Mouse (Mus musculus) kidney, embryonic 14.5 days (tissue): ENCODE results near the gene Pcgf1. TPM values are rescaled to one million over a fixed set of nuclear protein-coding genes. Genes with fewer than 3 reads are reported as not detected.

Source experiments
- ATAC-seq: fragments of 200-750 bp; cut with Nextera tagmentation; 2 replicates; pipeline ENCODE4 v1.8.0; 2017; ENCODE audit warnings: moderate number of reproducible peaks, mild to moderate bottlenecking, moderate TSS enrichment, moderate library complexity; ENCODE audit not compliant: low FRiP score, low TSS enrichment
- H3K27ac ChIP-seq: fragments of 300-500 bp; sonication (generic); 2 replicates; pipeline ENCODE4 v1.5.1; 2014; ENCODE audit warnings: low read depth, mild to moderate bottlenecking, low read length, moderate library complexity, mixed read lengths
- H3K27me3 ChIP-seq: fragments of 300-500 bp; sonication (generic); 2 replicates; pipeline ENCODE4 v1.6.1; 2014; ENCODE audit warnings: mild to moderate bottlenecking, low read length; ENCODE audit not compliant: control insufficient read depth, insufficient read depth
- H3K36me3 ChIP-seq: fragments of 300-500 bp; sonication (generic); 2 replicates; pipeline ENCODE4 v1.6.1; 2014; ENCODE audit warnings: low read length, mixed read lengths; ENCODE audit not compliant: control insufficient read depth, insufficient read depth
- H3K4me1 ChIP-seq: fragments of 300-500 bp; sonication (generic); 2 replicates; pipeline ENCODE4 v1.6.1; 2014; ENCODE audit warnings: low read length, mixed read lengths; ENCODE audit not compliant: control insufficient read depth, insufficient read depth
- H3K4me2 ChIP-seq: fragments of 300-500 bp; sonication (generic); replicated peaks from 2 replicates; pipeline ENCODE4 v1.6.1; 2014; ENCODE audit warnings: low read depth, mild to moderate bottlenecking, low read length
- H3K4me3 ChIP-seq: fragments of 300-500 bp; sonication (generic); 2 replicates; pipeline ENCODE4 v1.5.1; 2014; ENCODE audit warnings: mild to moderate bottlenecking, low read length
- H3K9ac ChIP-seq: fragments of 300-500 bp; sonication (generic); 2 replicates; pipeline ENCODE4 v1.6.1; 2014; ENCODE audit warnings: low read depth, mild to moderate bottlenecking, low read length, moderate library complexity
- H3K9me3 ChIP-seq: fragments of 300-500 bp; sonication (generic); 2 replicates; pipeline ENCODE4 v1.6.1; 2016; ENCODE audit warnings: low read length; ENCODE audit not compliant: control insufficient read depth
- WGBS: fragments of 180-500 bp; shearing (Covaris S2); extraction: QIAGEN DNeasy Blood & Tissue Kit; methylation state at CpG from one replicate; pipeline ENCODE4 v1.1.7; 2014; 5-methylcytosine and 5-hydroxymethylcytosine counted together
- polyA plus RNA-seq: library from polyadenylated mRNA; unstranded; fragments of >200 nt; fragmentation: Nextera tagmentation; extraction: Ambion mirVana; gene quantifications from 2 replicates; pipeline ENCODE4 v1.2.1, GENCODE M21; 2014

Gene Pcgf1
- polyA plus RNA-seq, 1 experiment from 2014 or later = 36.7 TPM

GRCm38 (mm10) chr6:83069488-83070246 is 8.0 kb upstream of the Pcgf1 start:
- H3K4me3 ChIP-seq = peak overlapping the region; percentile 33
- peak; percentile 8; the same call in 1 of the 2 replicates for ATAC-seq
- WGBS = under 1% methylated on average over 67 of the region's 69 CpGs
- no peaks in the 10 kb centered on the region for H3K36me3 ChIP-seq
- peak overlapping the region; percentile 24 for H3K4me2 ChIP-seq
- H3K9ac ChIP-seq = 0 out of 2 replicates have a peak overlapping the region, but pooled peaks have one; percentile 8
- no peaks in the 10 kb centered on the region for H3K9me3 ChIP-seq
- peaks cover 14% of the 10 kb centered on the region for H3K4me1 ChIP-seq
- peaks cover 94% of the 10 kb centered on the region for H3K27me3 ChIP-seq
- H3K27ac ChIP-seq = no peak overlapping the region

- Histone ChIP-seq H3K27ac (no peak within 1 kb of the TSS), H3K27me3 (peaks cover 93% of the 10 kb centered on the region), H3K36me3 (no peaks in the 10 kb centered on the region), H3K4me1 (peaks cover 14% of the 10 kb centered on the region), H3K9me3 (no peaks in the 10 kb centered on the region), H3K4me2 (peak within 1 kb of the TSS; percentile 43), H3K4me3 (peak within 1 kb of the TSS; percentile 33), H3K9ac (0 out of 2 replicates have a peak within 1 kb of the TSS, but pooled peaks have one; percentile 18)
- no peak for ATAC-seq
- 1% methylated on average over 10 of the region's 10 CpGs for WGBS
Measured at GRCm38 (mm10) chr6:83070247-83070310, 7.6 kb upstream of the Pcgf1 start, which contains the start of gene Tlx2. Gene Tlx2 (minus strand): TSS chr6:83070293.

- H3K4me3 ChIP-seq = peak overlapping the region; percentile 33
- under 1% methylated on average over 55 of the region's 58 CpGs for WGBS
- peaks cover 14% of the 10 kb centered on the region for H3K4me1 ChIP-seq
- peak; percentile 36; the same call in 1 of the 2 replicates for ATAC-seq
- peak overlapping the region; percentile 24 for H3K4me2 ChIP-seq
- no peaks in the 10 kb centered on the region for H3K36me3 ChIP-seq
- H3K9ac ChIP-seq = 0 out of 2 replicates have a peak overlapping the region, but pooled peaks have one; percentile 8
- H3K9me3 ChIP-seq = no peaks in the 10 kb centered on the region
- H3K27ac ChIP-seq = no peak overlapping the region
- H3K27me3 ChIP-seq = peaks cover 89% of the 10 kb centered on the region
Measured at GRCm38 (mm10) chr6:83070311-83071219, 7.1 kb upstream of the Pcgf1 start.

GRCm38 (mm10) chr6:83071220-83071619 is 6.4 kb upstream of the Pcgf1 start:
- Histone ChIP-seq H3K27ac (no peak overlapping the region), H3K36me3 (no peaks in the 10 kb centered on the region), H3K4me3 (peak overlapping the region; percentile 33), H3K27me3 (peaks cover 88% of the 10 kb centered on the region), H3K4me2 (no peak overlapping the region), H3K4me1 (peaks cover 14% of the 10 kb centered on the region), H3K9ac (no peak overlapping the region), H3K9me3 (no peaks in the 10 kb centered on the region)
- ATAC-seq = peak; percentile 40; the same call in 1 of the 2 replicates
- WGBS = under 1% methylated on average over 23 of the region's 24 CpGs

- peaks cover 19% of the 10 kb centered on the region for H3K4me1 ChIP-seq
- no peak overlapping the region for H3K4me2 ChIP-seq
- ATAC-seq = no peak
- WGBS = 35% methylated on average over 2 of the region's 2 CpGs
- H3K27me3 ChIP-seq = peaks cover 52% of the 10 kb centered on the region
- no peaks in the 10 kb centered on the region for H3K9me3 ChIP-seq
- peaks cover 3% of the 10 kb centered on the region; the same call in 1 of the 2 replicates for H3K36me3 ChIP-seq
- no peak overlapping the region for H3K4me3 ChIP-seq
- H3K27ac ChIP-seq = no peak overlapping the region
- no peak overlapping the region for H3K9ac ChIP-seq
Measured at GRCm38 (mm10) chr6:83074979-83075378, 2.7 kb upstream of the Pcgf1 start.

- ATAC-seq = peak; percentile 91
- Histone ChIP-seq H3K36me3 (peaks cover 18% of the 10 kb centered on the region), H3K4me1 (peaks cover 11% of the 10 kb centered on the region)
Measured at GRCm38 (mm10) chr6:83078324-83078858, 722 bp downstream of the Pcgf1 start.

GRCm38 (mm10) chr6:83080210-83080609 is 2.5 kb downstream of the Pcgf1 start:
- 0 out of 2 replicates have a peak overlapping the region, but pooled peaks have one; percentile 2 for H3K9ac ChIP-seq
- H3K27me3 ChIP-seq = peaks cover 9% of the 10 kb centered on the region
- 92% methylated on average over 5 of the region's 5 CpGs for WGBS
- H3K9me3 ChIP-seq = no peaks in the 10 kb centered on the region
- peaks cover 18% of the 10 kb centered on the region for H3K36me3 ChIP-seq
- H3K27ac ChIP-seq = no peak overlapping the region
- peaks cover 23% of the 10 kb centered on the region for H3K4me1 ChIP-seq
- H3K4me3 ChIP-seq = no peak overlapping the region
- no peak for ATAC-seq
- no peak overlapping the region for H3K4me2 ChIP-seq

More at GRCm38 (mm10) chr6:83078324-83078858, 722 bp downstream of the Pcgf1 start:
- Histone ChIP-seq H3K4me2 (peak overlapping the region; percentile 97), H3K27me3 (peaks cover 22% of the 10 kb centered on the region), H3K27ac (peak overlapping the region; percentile 85), H3K9me3 (no peaks in the 10 kb centered on the region), H3K4me3 (peak overlapping the region; percentile 75), H3K9ac (peak overlapping the region; percentile 87)
- WGBS = under 1% methylated on average over 46 of the region's 46 CpGs

- Histone ChIP-seq H3K9ac (no peak overlapping the region), H3K4me3 (no peak overlapping the region), H3K4me2 (no peak overlapping the region), H3K4me1 (peaks cover 48% of the 10 kb centered on the region), H3K9me3 (no peaks in the 10 kb centered on the region), H3K27ac (no peak overlapping the region), H3K36me3 (peaks cover 18% of the 10 kb centered on the region), H3K27me3 (peaks cover 23% of the 10 kb centered on the region; the same call in 1 of the 2 replicates)
- WGBS = 13% methylated on average over 5 of the region's 5 CpGs
- ATAC-seq = no peak
Measured at GRCm38 (mm10) chr6:83083497-83083896, 5.8 kb downstream of the Pcgf1 start.
